Mouse (Mus musculus): ENCODE data around the gene Acads. TPM values are rescaled to one million over a fixed set of nuclear protein-coding genes. Genes with fewer than 3 reads are reported as not detected.
A peak's percentile ranks its signal among the peaks of the same experiment; 100 is the strongest.
"Not testable (repeated sequence)": the region's sequence is repeated elsewhere in the genome, so short reads cannot be mapped to it uniquely, and the experiment has no call there.

Gene Acads
- polyA plus RNA-seq, 1 experiment from 2014 or later: 43.6 TPM

DNA sequence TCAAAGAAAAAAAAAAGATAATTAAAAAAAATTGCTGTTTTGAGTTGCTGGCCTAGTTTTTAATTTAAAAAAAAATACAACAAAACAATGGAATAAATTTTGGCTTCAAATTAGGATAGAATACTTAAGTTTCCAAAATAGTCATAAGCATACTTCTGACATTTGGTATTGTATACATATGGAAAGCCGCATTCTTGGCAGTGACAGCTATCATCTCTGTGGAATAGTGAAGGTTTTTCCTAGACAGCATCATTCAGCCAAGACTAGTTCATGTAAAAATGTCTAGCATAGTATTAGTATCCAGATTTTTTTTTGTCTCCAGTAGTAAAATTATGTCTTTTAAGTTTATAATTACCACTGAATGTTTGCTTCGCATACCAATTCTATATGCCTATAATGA is 33.5 kb downstream of the Acads start:
- H3K36me3 ChIP-seq (ENCODE audit: insufficient read depth, low read length): peaks cover 36% of the 10 kb centered on the region

DNA sequence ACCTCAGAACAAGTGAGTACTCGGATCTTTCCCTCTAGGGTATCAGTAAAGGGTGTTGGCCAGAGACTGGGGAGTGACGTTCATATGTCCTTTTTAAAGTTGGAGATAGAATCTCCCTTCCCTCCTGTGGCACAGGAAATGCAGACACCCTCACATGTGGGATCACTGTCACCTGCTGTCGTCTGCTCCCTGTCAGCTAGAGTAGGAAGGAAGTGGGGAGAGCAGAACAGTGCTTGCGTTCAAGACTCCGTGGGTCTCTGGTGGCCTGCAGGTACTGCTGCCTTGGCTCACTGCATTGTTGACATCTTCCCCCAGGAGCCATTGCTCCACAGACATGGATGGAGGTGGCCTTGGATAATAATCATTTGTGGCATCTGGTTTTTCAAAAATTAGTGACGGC is 35.7 kb downstream of the Acads start:
- WGBS: 79% methylated on average over 6 of the region's 6 CpGs
- no peak overlapping the region for H3K4me2 ChIP-seq (replicated peaks; ENCODE audit: low read depth, low read length)
- DNase-seq (ENCODE audit: low spot score) (no peak), ATAC-seq (no peak)
- no peaks in the 10 kb centered on the region for H3K27me3 ChIP-seq (replicated peaks; ENCODE audit: insufficient read depth, low read length)
- H3K36me3 ChIP-seq (ENCODE audit: insufficient read depth, low read length): peaks cover 23% of the 10 kb centered on the region; the same call in 1 of the 2 replicates
- TF ChIP-seq EP300 (IDR thresholded peaks at IDR 0.05) (no peak), CTCF (IDR thresholded peaks at IDR 0.05) (no peak)
- H3K9ac ChIP-seq (replicated peaks; ENCODE audit: low read depth): no peak overlapping the region
- H3K27ac ChIP-seq (ENCODE audit: low read length): no peak overlapping the region
- H3K4me3 ChIP-seq (ENCODE audit: low read depth, low read length): no peak overlapping the region
- H3K9me3 ChIP-seq (ENCODE audit: low read length): no peaks in the 10 kb centered on the region
- H3K4me1 ChIP-seq (ENCODE audit: insufficient read depth, low read depth, low read length): no peaks in the 10 kb centered on the region

More for the DNA sequence above, 33.5 kb downstream of the Acads start:
- no peak overlapping the region for H3K9ac ChIP-seq (replicated peaks; ENCODE audit: low read depth)
- 89% methylated on average over 2 of the region's 2 CpGs for WGBS
- H3K27ac ChIP-seq (ENCODE audit: low read length): no peak overlapping the region
- TF ChIP-seq CTCF (IDR thresholded peaks at IDR 0.05) (no peak), EP300 (IDR thresholded peaks at IDR 0.05) (no peak)
- H3K9me3 ChIP-seq (ENCODE audit: low read length): no peaks in the 10 kb centered on the region
- DNase-seq (ENCODE audit: low spot score) (no peak), ATAC-seq (no peak)
- no peaks in the 10 kb centered on the region for H3K27me3 ChIP-seq (replicated peaks; ENCODE audit: insufficient read depth, low read length)
- H3K4me1 ChIP-seq (ENCODE audit: insufficient read depth, low read depth, low read length): no peaks in the 10 kb centered on the region
- no peak overlapping the region for H3K4me2 ChIP-seq (replicated peaks; ENCODE audit: low read depth, low read length)
- H3K4me3 ChIP-seq (ENCODE audit: low read depth, low read length): no peak overlapping the region

DNA sequence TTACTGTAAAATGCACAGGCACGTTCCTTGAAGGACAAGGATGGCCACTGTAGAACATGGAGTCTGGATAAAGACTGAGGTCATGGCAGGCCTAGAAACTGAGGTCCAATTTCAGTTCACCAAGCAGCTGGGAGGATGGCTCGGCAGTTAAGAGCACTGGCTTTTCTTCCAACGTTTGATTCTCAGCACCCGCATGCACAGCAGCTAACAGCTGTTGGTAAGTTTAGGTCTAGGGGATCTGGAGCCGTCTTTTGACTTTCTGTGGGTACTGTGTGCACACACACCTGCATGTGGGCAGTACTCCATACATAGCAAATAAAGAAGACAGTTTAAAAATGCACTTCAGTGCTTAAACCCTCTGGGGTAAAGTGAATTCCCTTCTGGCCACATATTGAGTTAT is 37.5 kb downstream of the Acads start:
- DNase-seq (ENCODE audit: low spot score) (no peak), ATAC-seq (no peak)
- Histone ChIP-seq H3K36me3 (ENCODE audit: insufficient read depth, low read length) (0 out of 2 replicates have a peak, but pooled peaks cover 17% of the 10 kb centered on the region), H3K4me1 (ENCODE audit: insufficient read depth, low read depth, low read length) (no peaks in the 10 kb centered on the region), H3K27ac (ENCODE audit: low read length) (no peak overlapping the region), H3K4me2 (replicated peaks; ENCODE audit: low read depth, low read length) (no peak overlapping the region), H3K9me3 (ENCODE audit: low read length) (no peaks in the 10 kb centered on the region), H3K4me3 (ENCODE audit: low read depth, low read length) (no peak overlapping the region), H3K27me3 (replicated peaks; ENCODE audit: insufficient read depth, low read length) (no peaks in the 10 kb centered on the region), H3K9ac (replicated peaks; ENCODE audit: low read depth) (no peak overlapping the region)
- no peak for TF ChIP-seq CTCF (IDR thresholded peaks at IDR 0.05)
- TF ChIP-seq EP300 (IDR thresholded peaks at IDR 0.05): no peak
- 81% methylated on average over 5 of the region's 5 CpGs for WGBS

DNA sequence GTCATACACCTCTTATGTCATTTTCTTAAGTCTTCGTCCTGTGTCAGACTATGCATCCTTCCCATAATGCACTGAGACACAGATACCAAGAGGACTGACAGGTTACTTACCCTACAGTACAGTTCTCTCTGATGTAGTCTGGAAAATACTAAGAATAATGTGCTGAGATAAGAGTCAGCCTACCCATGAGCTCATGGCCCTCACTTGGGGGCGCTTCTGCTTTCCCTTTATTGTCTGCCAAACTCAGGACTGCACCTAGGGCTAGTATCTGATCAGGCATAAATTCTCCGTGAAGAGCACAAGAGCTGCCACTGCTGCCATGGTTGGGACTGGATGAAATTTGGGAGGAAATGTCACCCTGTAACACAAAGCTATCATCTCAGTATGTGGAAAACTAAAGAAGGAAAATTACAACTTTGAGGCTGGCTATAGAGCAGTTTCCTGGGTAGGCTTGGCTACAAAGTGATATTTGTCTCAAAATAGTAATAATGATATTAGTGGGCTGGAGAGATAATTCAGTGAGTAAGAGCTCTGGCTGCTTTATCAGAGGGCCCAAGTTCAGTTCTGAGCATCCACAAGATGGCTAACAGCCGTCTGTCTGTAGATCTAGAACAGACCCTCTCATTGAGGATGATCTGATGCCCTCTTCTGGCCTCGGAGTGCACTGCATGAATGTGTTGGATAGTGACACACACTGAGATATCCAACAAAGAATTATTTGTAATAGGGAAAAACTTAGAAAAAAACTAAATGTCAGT is 42.8 kb downstream of the Acads start:
- Histone ChIP-seq H3K27ac (ENCODE audit: low read length) (no peak overlapping the region), H3K4me2 (replicated peaks; ENCODE audit: low read depth, low read length) (no peak overlapping the region), H3K27me3 (replicated peaks; ENCODE audit: insufficient read depth, low read length) (no peaks in the 10 kb centered on the region), H3K4me1 (ENCODE audit: insufficient read depth, low read depth, low read length) (peaks cover 15% of the 10 kb centered on the region; the same call in 1 of the 2 replicates), H3K9me3 (ENCODE audit: low read length) (no peaks in the 10 kb centered on the region), H3K36me3 (ENCODE audit: insufficient read depth, low read length) (0 out of 2 replicates have a peak, but pooled peaks cover 10% of the 10 kb centered on the region), H3K9ac (replicated peaks; ENCODE audit: low read depth) (no peak overlapping the region), H3K4me3 (ENCODE audit: low read depth, low read length) (no peak overlapping the region)
- TF ChIP-seq CTCF (IDR thresholded peaks at IDR 0.05): peak; percentile 88
- no peak for TF ChIP-seq EP300 (IDR thresholded peaks at IDR 0.05)
- 60% methylated on average over 5 of the region's 5 CpGs for WGBS
- ATAC-seq: 0 out of 2 replicates have a peak, but pooled peaks have one; percentile 35
- peak; percentile 62 for DNase-seq (ENCODE audit: low spot score)

DNA sequence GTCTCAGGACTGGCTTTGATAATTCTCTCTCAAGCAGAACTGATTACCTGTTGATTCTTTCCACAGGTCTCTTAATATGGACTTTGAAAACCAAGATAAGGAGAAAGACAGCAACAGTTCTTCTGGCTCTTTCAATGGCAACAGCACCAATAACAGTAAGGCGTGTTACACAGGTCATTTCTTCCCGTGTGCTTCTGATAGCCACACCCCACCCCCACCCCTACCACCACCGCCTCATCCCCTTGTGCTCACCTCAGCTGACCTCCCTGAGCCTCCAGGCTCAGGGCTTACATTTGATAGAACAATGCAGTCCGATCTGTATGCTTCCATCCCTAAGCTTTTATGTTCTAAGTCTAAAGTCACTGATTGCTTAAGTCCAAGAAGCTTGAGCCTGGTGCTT is 44.4 kb downstream of the Acads start:
- no peak overlapping the region for H3K27ac ChIP-seq (ENCODE audit: low read length)
- DNase-seq (ENCODE audit: low spot score) (no peak), ATAC-seq (no peak)
- no peak overlapping the region for H3K4me3 ChIP-seq (ENCODE audit: low read depth, low read length)
- H3K9ac ChIP-seq (replicated peaks; ENCODE audit: low read depth): no peak overlapping the region
- no peak for TF ChIP-seq CTCF (IDR thresholded peaks at IDR 0.05)
- TF ChIP-seq EP300 (IDR thresholded peaks at IDR 0.05): no peak
- WGBS: 81% methylated on average over 4 of the region's 4 CpGs
- no peaks in the 10 kb centered on the region for H3K9me3 ChIP-seq (ENCODE audit: low read length)
- H3K4me2 ChIP-seq (replicated peaks; ENCODE audit: low read depth, low read length): no peak overlapping the region
- H3K36me3 ChIP-seq (ENCODE audit: insufficient read depth, low read length): 0 out of 2 replicates have a peak, but pooled peaks cover 4% of the 10 kb centered on the region
- H3K27me3 ChIP-seq (replicated peaks; ENCODE audit: insufficient read depth, low read length): no peaks in the 10 kb centered on the region
- H3K4me1 ChIP-seq (ENCODE audit: insufficient read depth, low read depth, low read length): peaks cover 17% of the 10 kb centered on the region; the same call in 1 of the 2 replicates

DNA sequence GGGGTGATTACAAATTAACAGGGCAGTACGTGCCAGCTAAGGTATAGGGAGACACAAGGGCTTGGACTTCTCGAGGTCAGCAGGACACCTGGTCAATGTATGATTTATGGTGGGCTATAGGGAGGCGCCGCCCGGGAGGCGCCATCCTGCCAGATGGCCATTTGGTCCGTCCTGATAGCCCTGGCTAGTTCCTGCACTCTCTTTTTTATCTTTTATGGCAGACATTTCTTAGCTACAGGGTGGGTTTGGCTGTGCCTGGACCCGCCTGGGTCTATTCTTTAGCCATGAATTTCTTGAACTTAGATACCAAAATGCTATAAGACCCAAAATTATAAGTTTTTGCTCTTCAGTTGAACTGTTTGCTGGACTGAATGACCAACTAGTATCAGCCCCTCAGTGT is 45.8 kb downstream of the Acads start:
- H3K4me2 ChIP-seq (replicated peaks; ENCODE audit: low read depth, low read length); ATAC-seq; H3K9ac ChIP-seq (replicated peaks; ENCODE audit: low read depth); DNase-seq (ENCODE audit: low spot score); H3K36me3 ChIP-seq (ENCODE audit: insufficient read depth, low read length); H3K27ac ChIP-seq (ENCODE audit: low read length); H3K4me3 ChIP-seq (ENCODE audit: low read depth, low read length); H3K27me3 ChIP-seq (replicated peaks; ENCODE audit: insufficient read depth, low read length); H3K9me3 ChIP-seq (ENCODE audit: low read length): not testable (repeated sequence)
- peaks cover 17% of the 10 kb centered on the region; the same call in 1 of the 2 replicates for H3K4me1 ChIP-seq (ENCODE audit: insufficient read depth, low read depth, low read length)
- WGBS: 77% methylated on average over 8 of the region's 8 CpGs

Measured in lung, postnatal 0 days (tissue).